Mouse (Mus musculus) kidney, postnatal 36 days (tissue): Measurements from ENCODE around the gene Gm12355.

ENCODE experiments used
- DNase-seq, 2 experiments: peaks; one replicate each; pipeline ENCODE4 v3.0.0; 2021 to 2022; ENCODE audit warnings: mixed read lengths in 2 of 2

Gm12355 gene

DNA sequence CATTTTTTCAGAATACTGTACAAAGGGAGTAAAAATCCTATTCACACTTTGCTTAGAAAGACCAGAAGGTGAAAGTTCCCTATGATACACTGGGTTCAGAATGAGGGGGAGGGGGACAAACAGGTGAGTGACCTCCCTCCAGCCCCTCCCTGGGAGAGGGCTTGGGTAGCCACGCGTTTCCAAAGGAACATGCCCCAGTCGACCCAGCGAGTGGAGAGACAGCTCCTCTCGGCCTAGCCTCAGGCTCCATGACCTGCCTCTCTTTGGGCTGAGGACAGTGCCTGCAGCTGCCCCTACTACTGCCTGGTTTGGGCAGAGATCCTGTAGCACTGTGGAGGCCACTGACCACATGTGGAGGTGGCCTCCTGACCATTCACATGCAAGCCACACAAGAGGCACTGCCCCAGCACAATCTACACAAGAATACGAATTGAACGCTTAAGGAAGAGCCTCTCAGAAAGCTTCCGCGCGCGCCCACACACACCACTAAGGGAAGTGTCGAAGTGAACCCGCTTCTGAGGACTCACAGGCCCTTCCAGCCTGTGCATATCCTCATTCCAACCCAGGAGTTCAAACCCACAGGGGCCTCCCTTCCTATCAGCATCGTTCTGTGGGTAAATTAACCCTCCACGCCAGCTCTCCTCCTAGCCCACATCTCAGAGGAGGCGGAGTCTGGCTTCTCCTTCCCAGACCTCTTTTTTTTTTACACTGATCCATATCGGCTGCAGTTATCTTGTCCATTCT lies 44.0 kb downstream of the Gm12355 start:
- DNase-seq, result no peak

DNA sequence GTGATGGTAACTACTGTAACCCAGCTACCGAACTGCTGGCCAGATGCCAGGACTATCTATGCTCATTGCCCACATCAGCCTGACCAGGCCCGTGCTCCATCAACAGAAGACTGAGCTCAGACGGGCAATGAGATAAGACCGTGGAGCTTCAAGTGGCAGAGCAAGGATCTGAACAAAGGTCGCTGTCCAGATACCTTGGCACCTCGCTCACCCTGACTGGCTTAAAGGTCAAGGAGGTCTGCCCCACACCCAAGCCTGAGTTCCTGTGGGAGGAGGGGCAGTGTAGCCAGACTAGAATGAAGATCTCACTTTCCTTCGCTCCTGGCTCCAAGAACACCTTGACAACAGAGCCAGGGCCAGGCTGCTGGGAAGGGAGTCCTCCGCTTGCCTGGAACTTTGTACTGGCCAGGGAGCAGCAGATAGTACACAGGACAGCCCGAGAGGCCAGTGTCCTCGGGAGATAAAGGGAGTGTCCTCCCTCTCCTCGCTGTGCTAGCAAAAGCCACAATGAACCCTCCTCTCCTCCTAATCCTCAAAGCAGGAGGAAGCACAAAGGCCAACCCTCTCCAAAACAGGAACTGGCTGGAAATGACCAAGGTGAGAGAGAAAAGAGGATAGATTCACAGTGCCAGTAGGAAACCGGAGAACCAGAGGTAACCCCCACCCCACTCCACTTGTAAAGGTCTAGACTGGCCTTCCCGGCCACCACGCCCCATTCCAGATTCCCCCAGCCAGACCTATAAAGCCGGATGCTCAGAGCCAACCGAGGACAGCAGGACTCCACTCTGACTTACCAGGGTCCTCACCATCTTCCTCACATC lies 45.0 kb downstream of the Gm12355 start:
- DNase-seq, result peak in 1 of 2 experiments; percentile 56

DNA sequence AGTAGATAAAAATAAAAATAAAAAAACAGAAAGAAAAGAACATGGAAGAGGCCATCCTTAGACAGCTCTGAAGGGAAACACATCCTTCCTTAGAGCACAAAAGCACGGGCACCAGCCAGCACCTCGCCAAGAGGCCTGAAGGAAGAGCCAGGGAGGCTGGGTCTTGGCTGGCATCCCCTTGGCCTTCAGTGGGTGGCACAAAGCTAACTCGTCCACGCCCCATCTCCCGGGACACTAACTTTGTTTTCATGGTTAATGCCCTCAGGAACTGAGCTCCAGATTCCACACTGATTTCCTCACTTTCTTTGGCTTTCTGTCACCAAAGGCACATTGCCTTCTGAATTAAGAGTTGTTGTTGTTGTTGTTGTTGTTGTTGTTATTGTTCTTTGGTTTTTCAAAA lies 47.7 kb downstream of the Gm12355 start:
- no peak for DNase-seq
